ENCODE assay signal across 41 mouse cellular contexts in the genomic region with DNA sequence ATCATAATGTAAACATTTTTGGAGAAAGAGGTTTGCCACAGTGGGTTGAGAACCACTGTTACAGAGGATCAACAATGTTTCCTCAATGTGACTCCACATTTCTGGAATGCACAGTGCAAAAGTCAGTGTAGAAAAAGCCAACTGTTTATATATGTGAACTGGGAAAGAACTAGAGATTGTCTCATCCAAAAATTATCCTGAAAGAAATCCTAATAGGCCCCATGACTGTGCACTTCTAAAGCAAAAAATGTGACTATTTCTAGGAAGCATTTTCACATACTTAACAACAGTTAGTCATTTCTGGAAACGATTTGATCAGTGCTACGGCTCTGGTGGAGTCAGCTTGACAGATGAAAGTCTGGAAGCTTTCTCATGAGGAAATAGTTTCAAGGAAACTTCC. TPM values are rescaled to one million over a fixed set of nuclear protein-coding genes. Genes with fewer than 3 reads are reported as not detected.
A peak's percentile ranks its signal among the peaks of the same experiment; 100 is the strongest.
DNase-seq lines count a peak whose midpoint lies in the region; ATAC-seq and TF ChIP-seq lines count a peak whose summit lies in the region.
"Had no signal": no experiment of that assay in that cellular context is flagged by ENCODE, and none has a peak within 500 bp of the region (broad histone marks: within the 10 kb centered on the region; RNA-seq: fewer than 3 reads in every experiment).

No protein-coding gene starts in this region.

- no peaks in the 10 kb centered on the region for H3K9me3 ChIP-seq in embryonic facial prominence, embryonic 14.5 days (ENCODE audit: control insufficient read depth, low read length)
- no peaks in the 10 kb centered on the region for H3K9me3 ChIP-seq in embryonic facial prominence, embryonic 10.5 days
- H3K9me3 ChIP-seq in lung, embryonic 14.5 days (ENCODE audit: low read depth, low read length): no peaks in the 10 kb centered on the region
- no peaks in the 10 kb centered on the region for H3K9me3 ChIP-seq in stomach, embryonic 16.5 days (replicated peaks; ENCODE audit: control insufficient read depth, low read length)
- H3K9me3 ChIP-seq: forebrain, embryonic 13.5 days; G1E; limb, embryonic 15.5 days; liver, embryonic 13.5 days; neural tube, embryonic 12.5 days had no signal

- 40% methylated on average over 2 of the region's 2 CpGs for WGBS in embryonic facial prominence, embryonic 14.5 days
- 67% methylated on average over 2 of the region's 2 CpGs for WGBS in embryonic facial prominence, embryonic 10.5 days
- WGBS in lung, embryonic 14.5 days: 39% methylated on average over 2 of the region's 2 CpGs
- 22% methylated on average over 2 of the region's 2 CpGs for WGBS in stomach, embryonic 16.5 days

- no peak for ATAC-seq in embryonic facial prominence, embryonic 14.5 days (ENCODE audit: low read depth)
- no peak for ATAC-seq in lung, embryonic 14.5 days (ENCODE audit: insufficient read depth)
- peak; percentile 83; the same call in 1 of the 2 replicates for ATAC-seq in stomach, embryonic 16.5 days (ENCODE audit: insufficient read depth, low FRiP score)
- ATAC-seq in erythroid progenitor cell, adult 5-6 weeks (replicated peaks; ENCODE audit: low FRiP score, poor library complexity, severe bottlenecking): no peak
- ATAC-seq: forebrain, embryonic 13.5 days had no signal

- no peak overlapping the region for H3K9ac ChIP-seq in embryonic facial prominence, embryonic 14.5 days (ENCODE audit: low read depth, low read length)
- no peak overlapping the region for H3K9ac ChIP-seq in lung, embryonic 14.5 days
- H3K9ac ChIP-seq in stomach, embryonic 16.5 days (ENCODE audit: low read length): no peak overlapping the region
- H3K9ac ChIP-seq: forebrain, embryonic 13.5 days; hindbrain, embryonic 14.5 days; limb, embryonic 15.5 days; liver, embryonic 13.5 days; neural tube, embryonic 12.5 days had no signal

- TF ChIP-seq CTCF in lung, embryonic 14.5 days (IDR thresholded peaks at IDR 0.05; ENCODE audit: low read depth): no peak
- TF ChIP-seq CTCF in embryonic fibroblast, embryonic 13.5 days (IDR thresholded peaks at IDR 0.05; ENCODE audit: borderline replicate concordance, insufficient read depth, low read length): no peak

- no peaks in the 10 kb centered on the region for H3K36me3 ChIP-seq in embryonic facial prominence, embryonic 14.5 days (ENCODE audit: control insufficient read depth, insufficient read depth, low read length)
- H3K36me3 ChIP-seq in embryonic facial prominence, embryonic 10.5 days (replicated peaks): no peaks in the 10 kb centered on the region
- no peaks in the 10 kb centered on the region for H3K36me3 ChIP-seq in lung, embryonic 14.5 days (ENCODE audit: insufficient read depth)
- H3K36me3 ChIP-seq in stomach, embryonic 16.5 days (ENCODE audit: control insufficient read depth, insufficient read depth, low read length): no peaks in the 10 kb centered on the region
- H3K36me3 ChIP-seq: G1E; limb, embryonic 15.5 days; liver, embryonic 13.5 days; neural tube, embryonic 12.5 days had no signal

- H3K4me3 ChIP-seq in embryonic facial prominence, embryonic 14.5 days (ENCODE audit: low read depth, low read length): no peak overlapping the region
- no peak overlapping the region for H3K4me3 ChIP-seq in embryonic facial prominence, embryonic 10.5 days
- H3K4me3 ChIP-seq in lung, embryonic 14.5 days (ENCODE audit: low read depth, low read length): no peak overlapping the region
- no peak overlapping the region for H3K4me3 ChIP-seq in embryonic fibroblast, embryonic 13.5 days (ENCODE audit: insufficient read depth, low read length)
- no peak overlapping the region for H3K4me3 ChIP-seq in stomach, embryonic 16.5 days (replicated peaks; ENCODE audit: low read length)
- H3K4me3 ChIP-seq: erythroblast, embryonic 14.5 days; forebrain, embryonic 13.5 days; gastrocnemius, adult 2 months; layer of hippocampus, adult 2 months; limb, embryonic 15.5 days; liver, embryonic 13.5 days; myocyte; neural tube, embryonic 12.5 days had no signal

- no peaks in the 10 kb centered on the region for H3K4me1 ChIP-seq in embryonic facial prominence, embryonic 14.5 days (ENCODE audit: control insufficient read depth, insufficient read depth, low read length)
- peaks cover 6% of the 10 kb centered on the region for H3K4me1 ChIP-seq in embryonic facial prominence, embryonic 10.5 days
- no peaks in the 10 kb centered on the region for H3K4me1 ChIP-seq in lung, embryonic 14.5 days (ENCODE audit: insufficient read depth)
- no peaks in the 10 kb centered on the region; the same call in 1 of the 2 replicates for H3K4me1 ChIP-seq in embryonic fibroblast, embryonic 13.5 days (ENCODE audit: control insufficient read depth, insufficient read depth, low read length)
- H3K4me1 ChIP-seq in stomach, embryonic 16.5 days (ENCODE audit: control insufficient read depth, insufficient read depth, low read length): peaks cover 10% of the 10 kb centered on the region
- H3K4me1 ChIP-seq: forebrain, embryonic 13.5 days; liver, embryonic 13.5 days; neural tube, embryonic 12.5 days had no signal

- no peak for TF ChIP-seq POLR2A in embryonic fibroblast, embryonic 13.5 days (IDR thresholded peaks at IDR 0.05; ENCODE audit: low read depth, low read length)

- peak; percentile 13 for DNase-seq in embryonic facial prominence, embryonic 14.5 days (ENCODE audit: low spot score)
- DNase-seq in embryonic facial prominence, embryonic 10.5 days (ENCODE audit: low spot score): no peak
- peak; percentile 22 for DNase-seq in lung, embryonic 14.5 days
- DNase-seq in lung, postnatal 36 days: no peak
- no peak for DNase-seq in frontal cortex, adult 2 months (ENCODE audit: extremely low spot score in 1 of 2, low spot score in 1 of 2)
- DNase-seq: adrenal gland, adult 2 months; adrenal gland, postnatal 36 days; cerebellum, adult 2 months; cerebellum, postnatal 25 days; gastrocnemius, adult 2 months; gastrocnemius, postnatal 36 days; heart, adult 18-20 months; heart, postnatal 4 days; kidney, adult 8-10 months; kidney, postnatal 36 days; liver, embryonic 13.5 days; lung, adult 18-20 months; lung, postnatal 14 days; right cerebral cortex, adult 18-20 months; right cerebral cortex, postnatal 4 days; thymus, postnatal 25 days had no signal

- no peak overlapping the region for H3K4me2 ChIP-seq in embryonic facial prominence, embryonic 14.5 days (ENCODE audit: low read depth, low read length)
- no peak overlapping the region for H3K4me2 ChIP-seq in lung, embryonic 14.5 days
- H3K4me2 ChIP-seq in stomach, embryonic 16.5 days (ENCODE audit: low read depth, low read length): no peak overlapping the region
- H3K4me2 ChIP-seq: forebrain, embryonic 13.5 days; heart, embryonic 11.5 days; hindbrain, embryonic 14.5 days; limb, embryonic 15.5 days; liver, embryonic 13.5 days; midbrain, embryonic 11.5 days; neural tube, embryonic 12.5 days had no signal

- H3K27me3 ChIP-seq in embryonic facial prominence, embryonic 14.5 days (replicated peaks; ENCODE audit: control insufficient read depth, insufficient read depth, low read length): no peaks in the 10 kb centered on the region
- no peaks in the 10 kb centered on the region for H3K27me3 ChIP-seq in embryonic facial prominence, embryonic 10.5 days (replicated peaks; ENCODE audit: low read depth, poor library complexity, severe bottlenecking)
- H3K27me3 ChIP-seq in lung, embryonic 14.5 days (ENCODE audit: insufficient read depth, low read length): no peaks in the 10 kb centered on the region
- no peaks in the 10 kb centered on the region for H3K27me3 ChIP-seq in stomach, embryonic 16.5 days (ENCODE audit: control insufficient read depth, insufficient read depth, low read length)
- H3K27me3 ChIP-seq: forebrain, embryonic 13.5 days; limb, embryonic 15.5 days; liver, embryonic 13.5 days; neural tube, embryonic 12.5 days had no signal

- no peak overlapping the region for H3K27ac ChIP-seq in embryonic facial prominence, embryonic 14.5 days (replicated peaks; ENCODE audit: low read depth, low read length)
- no peak overlapping the region for H3K27ac ChIP-seq in embryonic facial prominence, embryonic 10.5 days (replicated peaks)
- no peak overlapping the region for H3K27ac ChIP-seq in lung, embryonic 14.5 days (ENCODE audit: low read depth)
- peak overlapping the region; percentile 68 for H3K27ac ChIP-seq in embryonic fibroblast, embryonic 13.5 days (ENCODE audit: insufficient read depth, low read length)
- H3K27ac ChIP-seq in stomach, embryonic 16.5 days (ENCODE audit: low read length): peak overlapping the region; percentile 33; the same call in 1 of the 2 replicates
- H3K27ac ChIP-seq: forebrain, embryonic 13.5 days; gastrocnemius, adult 2 months; hindbrain, embryonic 14.5 days; layer of hippocampus, adult 2 months; limb, embryonic 15.5 days; liver, embryonic 13.5 days; neural tube, embryonic 12.5 days had no signal

RNA-seq across cellular contexts. Expression of gene Slc22a16, which starts 18.3 kb away (rescaled TPM):
- not detected in 2 replicates for polyA plus RNA-seq in embryonic facial prominence, embryonic 14.5 days (2014; fragmentation: Nextera tagmentation; extraction: Ambion mirVana)
- polyA plus RNA-seq in embryonic facial prominence, embryonic 10.5 days (2016; fragmentation: Nextera tagmentation; extraction: Ambion mirVana): not detected in 2 replicates
- not detected in 2 replicates for polyA plus RNA-seq in lung, embryonic 14.5 days (2014; fragmentation: Nextera tagmentation; extraction: Ambion mirVana)
- polyA plus RNA-seq in embryonic fibroblast, embryonic 13.5 days (2011; ENCODE audit: insufficient read length, low read depth, missing spikeins): not detected in 2 replicates
- polyA plus RNA-seq in stomach, embryonic 16.5 days (2015; fragmentation: Nextera tagmentation; extraction: Ambion mirVana): not detected in 2 replicates
- total RNA-seq in erythroid progenitor cell, adult 5-6 weeks (2015; ENCODE audit: low replicate concordance): not detected in 2 replicates
- not detected in 2 replicates for total RNA-seq in erythroid progenitor cell, adult 5-6 weeks (2017; ENCODE audit: low replicate concordance)
- not detected in 2 replicates for polyA plus RNA-seq in frontal cortex, adult 2 months (2012; rRNA removed)
- total RNA-seq: adrenal gland, adult 2 months; adrenal gland, postnatal 36 days; G1E; gastrocnemius, adult 2 months; gastrocnemius, postnatal 36 days; heart, adult 18-20 months; heart, postnatal 4 days; layer of hippocampus, adult 2 months; layer of hippocampus, postnatal 25 days; left cerebral cortex, adult 8-10 months; left cerebral cortex, postnatal 36 days; megakaryocyte, adult 5-6 weeks; midbrain, postnatal 0 days had no signal
- polyA plus RNA-seq: adrenal gland, adult 2 months; cerebellum, adult 2 months; embryonic facial prominence, embryonic 11.5 days; erythroblast, embryonic 14.5 days; forebrain, embryonic 13.5 days; G1E; heart, embryonic 11.5 days; heart, embryonic 16.5 days; hindbrain, embryonic 14.5 days; limb, embryonic 15.5 days; liver, embryonic 13.5 days; midbrain, embryonic 11.5 days; midbrain, postnatal 0 days; myocyte; neural tube, embryonic 12.5 days had no signal

Comparison
In these comparisons a context has a peak if more than half of its experiments do, and no peak if none do; other contexts are left out.
1. DNase-seq: peak in embryonic facial prominence, embryonic 14.5 days (single experiment) and lung, embryonic 14.5 days (single experiment); none in embryonic facial prominence, embryonic 10.5 days (single experiment), lung, postnatal 36 days (single experiment) and frontal cortex, adult 2 months (0 of 2).
2. H3K27ac ChIP-seq: peak in embryonic fibroblast, embryonic 13.5 days (single experiment) and stomach, embryonic 16.5 days (single experiment); none in embryonic facial prominence, embryonic 14.5 days (single experiment), embryonic facial prominence, embryonic 10.5 days (single experiment) and lung, embryonic 14.5 days (single experiment).